Mouse (Mus musculus) ZHBTc4 (cell line): ENCODE measurements around the gene Fbxo45.
A peak's percentile ranks its signal among the peaks of the same experiment; 100 is the strongest.
"Not testable (repeated sequence)": the region's sequence is repeated elsewhere in the genome, so short reads cannot be mapped to it uniquely, and the experiment has no call there.

ENCODE experiments used
- DNase-seq: peaks from one replicate; pipeline ENCODE4 v3.0.0-alpha.2; 2011; ENCODE audit warnings: low read depth, low spot score

Gene Fbxo45

GRCm38 (mm10) chr16:32246952-32247370 is at the start of gene Fbxo45, which contains the start of gene Wdr53:
Gene Fbxo45 (minus strand): TSS chr16:32247158.
Gene Wdr53 (plus strand): TSS chr16:32247227.
- peak; percentile 98 for DNase-seq

DNA sequence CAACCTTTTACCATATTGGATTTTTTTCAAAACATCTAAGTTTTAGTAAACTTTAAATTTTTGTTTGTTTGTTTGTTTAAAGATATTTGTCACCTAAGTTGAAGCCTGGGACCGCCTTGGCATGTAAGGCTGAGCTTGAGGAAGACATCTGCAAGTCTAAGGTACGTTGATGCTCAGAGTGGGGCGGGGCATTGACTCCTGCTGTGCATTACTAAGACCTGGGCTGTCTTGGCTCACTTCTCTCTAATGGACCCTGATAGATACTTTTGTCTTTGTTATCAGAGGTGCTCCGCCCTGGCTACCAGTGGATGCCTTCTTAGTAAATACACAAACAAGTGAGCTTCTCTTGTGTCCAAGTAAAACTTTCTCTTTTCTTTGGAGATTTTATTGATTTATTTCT is 44.9 kb upstream of the Fbxo45 start:
- DNase-seq, result peak; percentile 92

GRCm38 (mm10) chr16:32282608-32283007 is 35.6 kb upstream of the Fbxo45 start:
- DNase-seq, result peak; percentile 24

- DNase-seq, result peak; percentile 56
Measured at GRCm38 (mm10) chr16:32280211-32280610, 33.3 kb upstream of the Fbxo45 start.

GRCm38 (mm10) chr16:32278396-32278795 is 31.4 kb upstream of the Fbxo45 start:
- no peak for DNase-seq

GRCm38 (mm10) chr16:32277308-32278256 is 30.6 kb upstream of the Fbxo45 start, which contains the start of gene Rnf168:
Gene Rnf168 (plus strand): TSS chr16:32277459.
- DNase-seq, result peak; percentile 93

GRCm38 (mm10) chr16:32275830-32276229 is 28.9 kb upstream of the Fbxo45 start:
- DNase-seq, result no peak

- peak; percentile 29 for DNase-seq
Measured at GRCm38 (mm10) chr16:32275041-32275440, 28.1 kb upstream of the Fbxo45 start.

DNA sequence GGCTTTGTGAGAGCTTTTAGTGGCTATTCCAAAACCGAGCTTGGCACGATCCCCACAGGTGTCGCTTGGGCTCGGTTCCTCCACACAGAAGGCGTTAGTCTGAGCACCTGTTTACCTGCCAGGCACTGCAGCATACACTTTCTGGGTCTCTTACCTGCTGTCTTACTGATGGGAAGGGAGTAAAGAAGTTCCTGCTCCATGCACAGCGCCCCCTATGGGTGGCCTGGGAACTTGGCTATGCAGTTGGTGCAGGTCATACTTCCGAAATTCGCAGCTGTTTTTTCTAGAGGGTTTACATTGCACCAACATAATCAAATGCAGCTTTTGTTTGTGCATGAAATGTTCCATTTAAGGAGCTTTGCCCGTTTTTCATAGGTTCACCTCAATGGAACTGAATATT is 26.4 kb upstream of the Fbxo45 start:
- peak; percentile 83 for DNase-seq

- DNase-seq, result no peak
Measured at GRCm38 (mm10) chr16:32271291-32271690, 24.3 kb upstream of the Fbxo45 start, which contains the start of gene Smco1. Gene Smco1 (plus strand): TSS chr16:32271468.

- peak; percentile 51 for DNase-seq
Measured at GRCm38 (mm10) chr16:32264225-32264624, 17.3 kb upstream of the Fbxo45 start.

GRCm38 (mm10) chr16:32246351-32246791 is 587 bp downstream of the Fbxo45 start:
- DNase-seq, result peak; percentile 84

DNA sequence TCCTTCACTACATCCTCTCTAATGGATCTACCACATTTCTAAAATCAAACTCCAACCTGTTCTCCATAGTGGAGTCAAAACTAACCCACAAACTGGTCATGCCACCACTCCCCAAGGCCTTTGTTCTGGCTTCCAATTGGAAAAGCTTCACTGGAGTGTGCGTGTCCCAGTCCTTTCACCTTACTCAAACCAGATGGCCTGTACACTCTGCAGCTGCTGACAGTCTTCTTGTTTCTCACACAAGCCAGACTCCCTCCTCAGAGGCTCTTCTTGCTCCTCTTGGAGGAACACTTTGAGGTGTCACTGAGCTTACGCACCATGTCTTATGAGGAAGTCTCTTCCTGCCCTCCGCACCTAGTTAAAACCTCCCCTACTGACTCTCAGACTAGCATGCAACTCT is 3.1 kb downstream of the Fbxo45 start:
- no peak for DNase-seq

DNA sequence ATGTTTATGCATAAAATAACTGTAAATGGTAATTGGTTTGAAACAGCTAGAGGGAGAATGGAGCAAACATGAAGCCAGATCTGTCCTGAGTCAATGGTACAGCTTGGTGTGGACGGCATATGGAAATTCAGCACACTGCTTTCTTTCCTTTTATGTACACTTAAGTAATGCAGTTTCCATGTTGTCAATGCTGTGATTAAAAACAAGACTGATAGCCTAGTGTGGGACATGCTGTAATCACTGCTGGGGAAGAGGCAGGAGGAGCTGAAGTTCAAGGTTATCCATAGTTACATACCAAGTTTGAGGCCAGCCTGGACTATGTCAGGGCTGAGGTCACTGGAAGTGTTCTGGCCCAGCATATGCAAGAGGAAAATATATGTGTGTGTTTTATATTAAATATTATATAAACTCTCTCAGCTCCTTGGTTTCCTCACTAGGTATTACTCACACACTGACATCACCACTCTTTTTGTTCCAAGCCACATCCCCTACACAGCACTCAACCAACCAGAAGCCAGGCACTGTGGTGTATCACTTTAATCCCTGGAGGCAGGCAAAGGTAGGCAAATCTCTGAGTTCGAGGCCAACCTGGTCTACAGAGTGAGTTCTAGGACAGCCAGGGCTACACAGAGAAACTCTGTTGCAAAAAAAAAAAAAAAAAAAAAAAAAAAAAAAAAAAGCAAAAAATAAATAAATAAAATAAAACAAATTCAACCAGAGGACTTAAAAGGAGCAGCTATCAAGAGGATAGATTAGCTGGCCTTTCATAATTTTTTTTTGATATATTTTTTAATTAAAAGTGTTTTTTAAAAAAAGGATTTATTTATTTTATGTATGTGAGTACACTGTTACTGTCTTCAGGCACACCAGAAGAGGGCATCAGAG is 7.3 kb downstream of the Fbxo45 start:
- DNase-seq, result no peak

DNA sequence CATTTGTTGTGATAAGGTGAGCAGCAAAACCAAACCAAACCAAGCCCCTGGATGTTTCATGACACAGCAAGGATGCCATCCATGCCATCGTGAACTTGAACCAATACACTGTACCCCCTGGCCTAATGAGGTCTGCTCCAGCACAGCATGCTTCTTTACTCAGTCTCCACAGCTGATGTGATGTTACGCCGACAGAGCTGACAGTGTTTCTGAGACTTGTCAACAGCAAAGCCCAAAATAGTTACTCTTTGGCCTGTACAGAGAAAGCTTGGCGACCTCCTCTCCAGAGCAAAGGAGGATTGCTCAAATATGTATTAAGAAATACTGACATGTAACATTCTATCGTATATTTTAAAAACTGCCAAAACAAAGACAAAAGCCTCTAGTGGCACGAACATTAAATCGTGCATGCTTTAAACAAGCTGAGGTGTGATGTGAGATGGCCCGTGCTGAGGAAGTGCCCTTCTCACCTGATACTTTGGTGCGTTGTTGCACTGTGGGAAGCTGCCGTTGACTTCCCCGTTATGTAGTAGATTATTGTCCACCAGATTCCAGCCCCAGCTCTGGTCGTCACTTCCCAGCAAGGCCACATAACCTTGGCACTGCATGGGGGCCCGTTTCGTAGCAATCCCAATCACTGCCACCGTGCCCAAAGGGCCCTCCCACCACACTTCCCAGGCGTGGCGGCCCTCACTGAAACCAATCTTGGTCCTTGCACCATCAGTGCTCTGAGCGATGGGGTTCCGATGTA is 8.9 kb downstream of the Fbxo45 start:
- DNase-seq, result no peak

GRCm38 (mm10) chr16:32232050-32232449 is 14.9 kb downstream of the Fbxo45 start:
- DNase-seq, result not testable (repeated sequence)

- no peak for DNase-seq
Measured at GRCm38 (mm10) chr16:32222399-32222798, 24.6 kb downstream of the Fbxo45 start.

DNA sequence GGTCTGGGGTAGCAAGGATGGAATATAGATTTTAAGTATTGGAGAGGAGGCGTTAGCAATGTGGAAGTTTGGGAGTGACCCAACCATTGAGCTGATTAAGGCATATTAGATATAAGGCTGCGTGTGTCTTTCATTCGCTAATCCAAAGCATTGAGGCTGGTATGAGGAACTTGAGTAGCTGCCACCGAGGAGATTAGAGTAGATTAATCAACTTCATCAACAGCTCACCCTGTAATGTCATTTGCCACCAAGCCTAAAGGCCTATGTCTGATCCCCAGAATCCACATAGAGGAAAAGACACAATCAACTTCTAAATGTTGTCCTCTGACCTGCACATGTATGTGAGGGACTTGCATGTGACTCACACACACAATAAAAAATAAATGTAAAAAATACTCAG is 25.2 kb downstream of the Fbxo45 start:
- no peak for DNase-seq

DNA sequence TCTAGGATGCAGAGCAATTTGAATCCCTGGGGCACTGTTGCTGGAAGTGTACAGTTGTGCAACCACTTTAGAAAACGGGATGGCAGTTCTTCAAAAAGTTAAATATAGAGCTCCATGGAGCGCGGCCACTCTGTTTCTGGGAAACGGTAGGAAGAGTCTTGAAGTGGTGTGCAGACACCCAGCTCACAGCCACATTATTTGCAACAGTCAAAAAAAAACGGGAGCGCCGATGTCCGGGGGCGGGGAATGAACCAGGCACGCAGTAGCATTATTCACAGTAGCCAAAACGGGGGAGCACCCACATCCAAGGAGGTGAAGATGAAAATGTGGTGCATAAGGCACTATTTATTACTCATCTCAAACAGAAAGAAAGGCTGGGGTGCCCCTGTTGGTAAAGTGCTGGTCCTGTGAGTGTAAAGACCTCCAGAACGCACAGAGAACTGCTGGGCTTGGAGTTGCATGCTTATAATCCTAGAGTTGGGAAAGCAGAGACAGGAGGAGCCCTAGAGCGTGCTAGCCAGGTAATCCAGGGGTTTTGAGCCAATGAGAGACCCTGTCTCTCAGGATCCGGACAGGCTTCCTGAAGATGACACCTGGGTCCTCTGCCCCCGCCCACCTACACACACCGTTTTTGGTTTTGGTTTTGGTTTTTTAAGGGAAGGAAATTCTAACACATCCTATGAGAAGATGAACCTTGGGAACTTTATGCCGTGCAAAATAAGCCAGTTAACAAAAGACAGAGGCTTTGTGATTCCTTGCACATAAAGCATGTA is 32.0 kb downstream of the Fbxo45 start:
- DNase-seq, result peak; percentile 22

DNA sequence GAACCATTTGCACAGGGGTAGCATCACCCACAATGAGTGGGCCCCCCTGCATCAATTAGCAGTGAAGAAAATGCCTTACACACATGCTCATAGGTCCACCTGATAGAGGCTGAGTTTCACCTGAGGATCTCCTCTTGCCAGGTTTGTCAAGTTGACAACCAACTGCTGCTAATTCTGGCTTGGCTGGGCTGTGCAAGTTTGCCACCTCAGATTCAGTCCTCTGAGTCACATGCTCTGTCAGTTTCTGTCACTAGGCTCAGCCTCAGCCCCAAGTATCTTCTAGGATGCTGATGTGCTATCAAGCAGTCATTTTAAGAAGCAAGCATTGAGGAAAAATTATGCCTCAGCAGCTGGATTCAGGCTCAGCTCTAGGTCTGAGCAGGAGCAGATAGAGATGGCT is 32.8 kb downstream of the Fbxo45 start:
- DNase-seq, result no peak
